Mouse (Mus musculus) lung, adult 2 months (tissue): ENCODE data around the gene Cyb561d2. TPM values are rescaled to one million over a fixed set of nuclear protein-coding genes. Genes with fewer than 3 reads are reported as not detected.

Experiments
- DNase-seq: peaks from one replicate; pipeline ENCODE4 v3.0.0; 2022
- H3K4me1 ChIP-seq: fragments of 200-500 bp; 2 replicates; pipeline ENCODE4 v1.6.1; 2011; ENCODE audit warnings: low read length; ENCODE audit not compliant: control insufficient read depth, insufficient read depth
- H3K4me3 ChIP-seq: fragments of 200-500 bp; replicated peaks from 2 replicates; pipeline ENCODE3; 2011; ENCODE audit warnings: low read depth, mild to moderate bottlenecking, control low read depth, low read length; ENCODE audit errors: extremely low read depth
- CTCF ChIP-seq: fragments of 200-500 bp; IDR thresholded peaks from 2 replicates; pipeline ENCODE4 v1.5.1; 2011; ENCODE audit warnings: mild to moderate bottlenecking, low read length, control low read depth; ENCODE audit not compliant: insufficient read depth
- POLR2A ChIP-seq: fragments of 200-500 bp; IDR thresholded peaks from 2 replicates; pipeline ENCODE4 v1.6.1; 2011; ENCODE audit warnings: low read depth, mild to moderate bottlenecking, control low read depth, low read length, borderline replicate concordance; ENCODE audit errors: extremely low read depth
- WGBS: fragments of 180-500 bp; shearing (Covaris S2); methylation state at CpG from one replicate; pipeline ENCODE4 v1.1.7; 2018; 5-methylcytosine and 5-hydroxymethylcytosine counted together
- polyA plus RNA-seq: library from polyadenylated mRNA; depleted of rRNA; stranded (reverse); fragments of >200 nt; gene quantifications from 2 replicates; pipeline ENCODE4 v1.2.3, GENCODE M21; 2012; rRNA removed

The Cyb561d2 gene
- polyA plus RNA-seq: 35.6 and 37.1 TPM in 2 replicates

- under 1% methylated on average over 46 of the region's 46 CpGs for WGBS
- TF ChIP-seq POLR2A (peak; percentile 69; the same call in 1 of the 2 replicates), CTCF (no peak)
- Histone ChIP-seq H3K4me3 (peak within 1 kb of the TSS; percentile 95), H3K4me1 (peaks cover 13% of the 10 kb centered on the region)
- DNase-seq: peak; percentile 96
These were observed at the start of gene Cyb561d2, which contains the start of gene Nprl2 for GRCm38 (mm10) chr9:107541474-107542351. Gene Cyb561d2 (minus strand): TSS chr9:107542193. Gene Nprl2 (plus strand): TSS chr9:107542226.

- no peak for TF ChIP-seq CTCF
- no peak for TF ChIP-seq POLR2A
- Histone ChIP-seq H3K4me1 (peaks cover 9% of the 10 kb centered on the region), H3K4me3 (no peak overlapping the region)
- WGBS: 54% methylated on average over 6 of the region's 6 CpGs
- DNase-seq: no peak
These were observed 48.7 kb upstream of the Cyb561d2 start for GRCm38 (mm10) chr9:107590773-107591060.

- Histone ChIP-seq H3K4me1 (peaks cover 9% of the 10 kb centered on the region), H3K4me3 (no peak overlapping the region)
- TF ChIP-seq CTCF (no peak), POLR2A (0 out of 2 replicates have a peak, but pooled peaks have one; percentile 9)
- peak; percentile 78 for DNase-seq
- 66% methylated on average over 25 of the region's 25 CpGs for WGBS
These were observed 48.2 kb upstream of the Cyb561d2 start for GRCm38 (mm10) chr9:107590058-107590772.

GRCm38 (mm10) chr9:107587833-107588639, 46.0 kb upstream of the Cyb561d2 start:
- WGBS: 2% methylated on average over 33 of the region's 33 CpGs
- TF ChIP-seq POLR2A: no peak
- no peak for TF ChIP-seq CTCF
- DNase-seq: no peak
- Histone ChIP-seq H3K4me1 (peaks cover 7% of the 10 kb centered on the region), H3K4me3 (peak overlapping the region; percentile 72)

GRCm38 (mm10) chr9:107586974-107587832, 45.2 kb upstream of the Cyb561d2 start, which contains the start of gene Ifrd2:
Gene Ifrd2 (plus strand): TSS chr9:107587642.
- Histone ChIP-seq H3K4me1 (peaks cover 7% of the 10 kb centered on the region), H3K4me3 (peak within 1 kb of the TSS; percentile 72)
- no peak for TF ChIP-seq CTCF
- no peak for TF ChIP-seq POLR2A
- DNase-seq: peak; percentile 95
- 9% methylated on average over 46 of the region's 46 CpGs for WGBS

- Histone ChIP-seq H3K4me3 (no peak overlapping the region), H3K4me1 (peaks cover 9% of the 10 kb centered on the region)
- 81% methylated on average over 5 of the region's 5 CpGs for WGBS
- TF ChIP-seq CTCF (no peak), POLR2A (no peak)
- DNase-seq: no peak
These were observed 44.5 kb upstream of the Cyb561d2 start for GRCm38 (mm10) chr9:107586504-107586903.

GRCm38 (mm10) chr9:107583174-107583573, 41.2 kb upstream of the Cyb561d2 start:
- WGBS: 90% methylated on average over 14 of the region's 14 CpGs
- peaks cover 7% of the 10 kb centered on the region; the same call in 1 of the 2 replicates for H3K4me1 ChIP-seq
- H3K4me3 ChIP-seq: no peak overlapping the region
- DNase-seq: no peak
- no peak for TF ChIP-seq POLR2A
- no peak for TF ChIP-seq CTCF

GRCm38 (mm10) chr9:107582509-107583062, 40.6 kb upstream of the Cyb561d2 start:
- DNase-seq: no peak
- Histone ChIP-seq H3K4me3 (no peak overlapping the region), H3K4me1 (peaks cover 9% of the 10 kb centered on the region; the same call in 1 of the 2 replicates)
- 77% methylated on average over 7 of the region's 7 CpGs for WGBS
- TF ChIP-seq POLR2A (no peak), CTCF (no peak)
